ENCODE assay signal across 13 mouse cellular contexts in genomic region chr1:62720176-62720575, GRCm38 (mm10). TPM values are rescaled to one million over a fixed set of nuclear protein-coding genes. Genes with fewer than 3 reads are reported as not detected.
DNase-seq lines count a peak whose midpoint lies in the region; ATAC-seq and TF ChIP-seq lines count a peak whose summit lies in the region.
"Had no signal": no experiment of that assay in that cellular context is flagged by ENCODE, and none has a peak within 500 bp of the region (broad histone marks: within the 10 kb centered on the region; RNA-seq: fewer than 3 reads in every experiment).

No protein-coding gene starts in this region.

- H3K36me3 ChIP-seq in kidney, adult 2 months (ENCODE audit: control insufficient read depth, insufficient read depth, low read length): no peaks in the 10 kb centered on the region
- H3K36me3 ChIP-seq in CH12.LX (replicated peaks in 1 of 2; ENCODE audit: control insufficient read depth in 1 of 2, insufficient read depth in 1 of 2, low read length in 1 of 2): peaks cover 6 to 38% of the 10 kb centered on the region in 2 experiments
- H3K36me3 ChIP-seq in intestine, embryonic 15.5 days: peaks cover 3% of the 10 kb centered on the region; the same call in 1 of the 2 replicates
- H3K36me3 ChIP-seq: hindbrain, embryonic 15.5 days; stomach, embryonic 15.5 days had no signal

- H3K27me3 ChIP-seq in kidney, adult 2 months (replicated peaks; ENCODE audit: control insufficient read depth, insufficient read depth, low read length): no peaks in the 10 kb centered on the region
- H3K27me3 ChIP-seq in CH12.LX (replicated peaks): no peaks in the 10 kb centered on the region
- no peaks in the 10 kb centered on the region for H3K27me3 ChIP-seq in intestine, embryonic 15.5 days (replicated peaks)
- H3K27me3 ChIP-seq: hindbrain, embryonic 15.5 days; stomach, embryonic 15.5 days had no signal

- ATAC-seq in intestine, embryonic 15.5 days: no peak

- no peak overlapping the region for H3K4me3 ChIP-seq in kidney, adult 2 months (ENCODE audit: insufficient read depth, low read depth, low read length)
- H3K4me3 ChIP-seq in CH12.LX (replicated peaks in 1 of 3; ENCODE audit: low read depth in 2 of 3, low read length in 2 of 3, poor library complexity in 1 of 3): peak overlapping the region; percentile 14 to 47 (median 22)
- H3K4me3 ChIP-seq in intestine, embryonic 15.5 days (replicated peaks): no peak overlapping the region
- H3K4me3 ChIP-seq: hindbrain, embryonic 15.5 days; stomach, embryonic 15.5 days had no signal

- peaks cover 12% of the 10 kb centered on the region; the same call in 1 of the 2 replicates for H3K4me1 ChIP-seq in kidney, adult 2 months (ENCODE audit: control insufficient read depth, insufficient read depth, low read length)
- H3K4me1 ChIP-seq in CH12.LX (ENCODE audit: control insufficient read depth in 1 of 2, insufficient read depth in 2 of 2): peaks cover 7 to 85% of the 10 kb centered on the region in 2 experiments
- H3K4me1 ChIP-seq in intestine, embryonic 15.5 days (replicated peaks): peaks cover 11% of the 10 kb centered on the region

- H3K9ac ChIP-seq in CH12.LX (ENCODE audit: insufficient read depth, low read depth): peak overlapping the region; percentile 70
- no peak overlapping the region for H3K9ac ChIP-seq in intestine, embryonic 15.5 days
- H3K9ac ChIP-seq: hindbrain, embryonic 15.5 days; stomach, embryonic 15.5 days had no signal

- TF ChIP-seq POLR2A in kidney, adult 2 months (IDR thresholded peaks at IDR 0.05; ENCODE audit: low read depth, low read length): no peak
- TF ChIP-seq POLR2A in CH12.LX (IDR thresholded peaks at IDR 0.05; ENCODE audit: low read depth, low read length): no peak

- H3K79me2 ChIP-seq in CH12.LX (replicated peaks; ENCODE audit: control insufficient read depth, extremely low read depth, insufficient read depth, poor library complexity, severe bottlenecking): peaks cover 15% of the 10 kb centered on the region

- peak overlapping the region; percentile 88 for H3K4me2 ChIP-seq in CH12.LX (ENCODE audit: insufficient read depth, low read depth, poor library complexity, severe bottlenecking)
- H3K4me2 ChIP-seq in intestine, embryonic 15.5 days (replicated peaks): no peak overlapping the region
- H3K4me2 ChIP-seq: hindbrain, embryonic 15.5 days; stomach, embryonic 15.5 days had no signal

- 72% methylated on average over 3 of the region's 3 CpGs for WGBS in kidney, adult 2 months
- WGBS in intestine, embryonic 15.5 days: 79% methylated on average over 3 of the region's 3 CpGs

- no peak for TF ChIP-seq EP300 in CH12.LX (IDR thresholded peaks at IDR 0.05; ENCODE audit: low read length)

- DNase-seq in kidney, adult 2 months: no peak
- no peak for DNase-seq in kidney, postnatal 25 days
- DNase-seq in 3134 (ENCODE audit: extremely low read depth, insufficient read length, low spot score) (peak; percentile 78), CH12.LX (ENCODE audit: extremely low read depth) (no peak)
- no peak for DNase-seq in urinary bladder, postnatal 14 days (ENCODE audit: low spot score)
- DNase-seq in gastrocnemius, postnatal 10 days: no peak
- DNase-seq in right cerebral cortex, adult 2 months (ENCODE audit: low spot score in 2 of 2): no peak
- DNase-seq: cerebellum, postnatal 14 days; lung, postnatal 36 days; right cerebral cortex, postnatal 14 days had no signal

- peaks cover 7% of the 10 kb centered on the region for H3K9me3 ChIP-seq in CH12.LX (replicated peaks; ENCODE audit: low read length)
- H3K9me3 ChIP-seq in intestine, embryonic 15.5 days: no peaks in the 10 kb centered on the region
- H3K9me3 ChIP-seq: hindbrain, embryonic 15.5 days; stomach, embryonic 15.5 days had no signal

- TF ChIP-seq CTCF in kidney, adult 2 months (conservative IDR thresholded peaks at IDR 0.05; ENCODE audit: insufficient read depth, insufficient read length, low read depth, low read length): no peak
- no peak for TF ChIP-seq CTCF in CH12.LX (conservative IDR thresholded peaks at IDR 0.05 in 1 of 2, IDR thresholded peaks at IDR 0.05 in 1 of 2; ENCODE audit: low read depth in 2 of 2, low read length in 2 of 2)

- peak overlapping the region; percentile 53 for H3K27ac ChIP-seq in kidney, adult 2 months (ENCODE audit: insufficient read depth, low read depth, low read length)
- peak overlapping the region; percentile 93 for H3K27ac ChIP-seq in CH12.LX (ENCODE audit: insufficient read depth, low read depth)
- H3K27ac ChIP-seq in intestine, embryonic 15.5 days: 0 out of 2 replicates have a peak overlapping the region, but pooled peaks have one; percentile 13
- H3K27ac ChIP-seq: hindbrain, embryonic 15.5 days; stomach, embryonic 15.5 days had no signal

- TF ChIP-seq RAD21 in CH12.LX (IDR thresholded peaks at IDR 0.05; ENCODE audit: low read depth, low read length): no peak

- in situ Hi-C loops in CH12.LX (cut with MboI; ENCODE audit: low pct_ligation_motif_present, low pct_unique_long_range_greater_than_20kb, low sequenced_read_pairs): loop anchor here (25.0 kb wide), 3 partner anchors 533 to 1583 kb away; no protein-coding TSS in a partner anchor

- dilution Hi-C loops in CH12.LX (cut with MboI; ENCODE audit: extremely low pct_ligation_motif_present, extremely low pct_unique_long_range_greater_than_20kb, low sequenced_read_pairs): no loop called here

TF ChIP-seq in CH12.LX, 34 proteins besides CTCF, POLR2A, EP300 and RAD21:
- peak; percentile 43 for TF ChIP-seq MXI1 (IDR thresholded peaks at IDR 0.05; ENCODE audit: low read depth, low read length)
- TF ChIP-seq BHLHE40 (IDR thresholded peaks at IDR 0.05; ENCODE audit: low read depth, low read length): 0 out of 2 replicates have a peak, but pooled peaks have one; percentile 16
- 0 out of 2 replicates have a peak, but pooled peaks have one; percentile 21 for TF ChIP-seq ZMIZ1 (IDR thresholded peaks at IDR 0.05; ENCODE audit: low read depth, low read length)
- 0 out of 2 replicates have a peak, but pooled peaks have one; percentile 21 for TF ChIP-seq TBP (conservative IDR thresholded peaks at IDR 0.05; ENCODE audit: low read depth, low read length)
- no peak for TF ChIP-seq MAZ (IDR thresholded peaks at IDR 0.05; ENCODE audit: low read depth, low read length)
- 0 out of 2 replicates have a peak, but pooled peaks have one; percentile 38 for TF ChIP-seq NELFE (IDR thresholded peaks at IDR 0.05; ENCODE audit: low read depth, low read length)
- no peak for TF ChIP-seq POLR2AphosphoS2 (IDR thresholded peaks at IDR 0.05; ENCODE audit: low read depth, low read length)

RNA-seq across cellular contexts. Expression of gene Nrp2, which starts 17.1 kb away (rescaled TPM):
- polyA plus RNA-seq in kidney, adult 2 months (2012; rRNA removed): 16.2 and 17.1 TPM in 2 replicates
- total RNA-seq in CH12.LX (2012; rRNA removed): 15.6 and 17.3 TPM in 2 replicates
- total RNA-seq in CH12.LX (2014; rRNA removed): 15.7 and 16.4 TPM in 2 replicates
- 22.9 and 24.4 TPM in 2 replicates for polyA plus RNA-seq in CH12.LX (2012; ENCODE audit: insufficient read length, low read depth)
- polyA plus RNA-seq in intestine, embryonic 15.5 days (2015; fragmentation: Nextera tagmentation; extraction: Ambion mirVana): 28.3 and 31.1 TPM in 2 replicates
- 10 to 100 TPM; 16.1 to 30.9 TPM for total RNA-seq in gastrocnemius, postnatal 10 days (2021)

Comparison
In these comparisons a context has a peak if more than half of its experiments do, and no peak if none do; other contexts are left out.
1. H3K27ac ChIP-seq: peak in every context shown above with its lines; median percentile 93 in CH12.LX; 53 in kidney, adult 2 months; 13 in intestine, embryonic 15.5 days.
2. H3K4me3 ChIP-seq: peak in CH12.LX (3 of 3); none in kidney, adult 2 months (single experiment) and intestine, embryonic 15.5 days (single experiment).